Mouse (Mus musculus): ENCODE data around the gene Tmed10. TPM values are rescaled to one million over a fixed set of nuclear protein-coding genes. Genes with fewer than 3 reads are reported as not detected.

Gene Tmed10
- polyA plus RNA-seq, 1 experiment from 2014 or later = 361 TPM

- no peak for ATAC-seq (ENCODE audit: insufficient number of reproducible peaks, low FRiP score, low TSS enrichment, low read depth)
- H3K4me2 ChIP-seq = no peak overlapping the region
- 64% methylated on average over 8 of the region's 8 CpGs for WGBS
- peaks cover 22% of the 10 kb centered on the region for H3K4me1 ChIP-seq
- no peaks in the 10 kb centered on the region for H3K36me3 ChIP-seq
- H3K27ac ChIP-seq = no peak overlapping the region
- no peak overlapping the region for H3K9ac ChIP-seq
- no peaks in the 10 kb centered on the region for H3K27me3 ChIP-seq
- no peaks in the 10 kb centered on the region for H3K9me3 ChIP-seq
- H3K4me3 ChIP-seq = no peak overlapping the region
Measured at GRCm38 (mm10) chr12:85372068-85372665, 2.5 kb downstream of the Tmed10 start.

- WGBS = 85% methylated on average over 6 of the region's 6 CpGs
- H3K9ac ChIP-seq = no peak overlapping the region
- H3K27ac ChIP-seq = no peak overlapping the region
- no peak overlapping the region for H3K4me2 ChIP-seq
- no peak overlapping the region for H3K4me3 ChIP-seq
- H3K9me3 ChIP-seq = no peaks in the 10 kb centered on the region
- H3K27me3 ChIP-seq = no peaks in the 10 kb centered on the region
- H3K36me3 ChIP-seq = peaks cover under 1% of the 10 kb centered on the region; the same call in 1 of the 2 replicates
- no peak for ATAC-seq (ENCODE audit: insufficient number of reproducible peaks, low FRiP score, low TSS enrichment, low read depth)
- peaks cover 21% of the 10 kb centered on the region for H3K4me1 ChIP-seq
Measured at GRCm38 (mm10) chr12:85368441-85369063, 6.1 kb downstream of the Tmed10 start.

- peaks cover 15% of the 10 kb centered on the region; the same call in 1 of the 2 replicates for H3K4me1 ChIP-seq
- peaks cover 6% of the 10 kb centered on the region for H3K36me3 ChIP-seq
- no peak overlapping the region for H3K9ac ChIP-seq
- H3K4me2 ChIP-seq = no peak overlapping the region
- no peaks in the 10 kb centered on the region for H3K9me3 ChIP-seq
- H3K4me3 ChIP-seq = no peak overlapping the region
- H3K27ac ChIP-seq = no peak overlapping the region
- no peaks in the 10 kb centered on the region for H3K27me3 ChIP-seq
- WGBS = 70% methylated on average over 3 of the region's 3 CpGs
- ATAC-seq (ENCODE audit: insufficient number of reproducible peaks, low FRiP score, low TSS enrichment, low read depth) = no peak
Measured at GRCm38 (mm10) chr12:85366271-85366670, 8.4 kb downstream of the Tmed10 start.

- ATAC-seq (ENCODE audit: insufficient number of reproducible peaks, low FRiP score, low TSS enrichment, low read depth) = no peak
- no peak overlapping the region for H3K27ac ChIP-seq
- no peak overlapping the region for H3K4me2 ChIP-seq
- peaks cover 15% of the 10 kb centered on the region; the same call in 1 of the 2 replicates for H3K4me1 ChIP-seq
- H3K36me3 ChIP-seq = peaks cover 6% of the 10 kb centered on the region
- no peaks in the 10 kb centered on the region for H3K9me3 ChIP-seq
- no peak overlapping the region for H3K9ac ChIP-seq
- no peak overlapping the region for H3K4me3 ChIP-seq
- H3K27me3 ChIP-seq = no peaks in the 10 kb centered on the region
- WGBS = 78% methylated on average over 4 of the region's 4 CpGs
Measured at GRCm38 (mm10) chr12:85362510-85362909, 12.1 kb downstream of the Tmed10 start.

- no peaks in the 10 kb centered on the region for H3K27me3 ChIP-seq
- no peak overlapping the region for H3K4me2 ChIP-seq
- H3K4me3 ChIP-seq = no peak overlapping the region
- no peaks in the 10 kb centered on the region for H3K9me3 ChIP-seq
- no peak overlapping the region for H3K27ac ChIP-seq
- H3K36me3 ChIP-seq = peaks cover 6% of the 10 kb centered on the region
- no peak for ATAC-seq (ENCODE audit: insufficient number of reproducible peaks, low FRiP score, low TSS enrichment, low read depth)
- H3K9ac ChIP-seq = no peak overlapping the region
- H3K4me1 ChIP-seq = peaks cover 15% of the 10 kb centered on the region; the same call in 1 of the 2 replicates
Measured at GRCm38 (mm10) chr12:85361580-85361979, 13.1 kb downstream of the Tmed10 start.

GRCm38 (mm10) chr12:85361165-85361564 is 13.5 kb downstream of the Tmed10 start:
- H3K9ac ChIP-seq = no peak overlapping the region
- ATAC-seq (ENCODE audit: insufficient number of reproducible peaks, low FRiP score, low TSS enrichment, low read depth) = no peak
- peaks cover 13% of the 10 kb centered on the region; the same call in 1 of the 2 replicates for H3K4me1 ChIP-seq
- H3K27ac ChIP-seq = no peak overlapping the region
- H3K4me3 ChIP-seq = no peak overlapping the region
- H3K9me3 ChIP-seq = no peaks in the 10 kb centered on the region
- H3K36me3 ChIP-seq = peaks cover 6% of the 10 kb centered on the region
- no peaks in the 10 kb centered on the region for H3K27me3 ChIP-seq
- WGBS = 56% methylated on average over 3 of the region's 3 CpGs
- no peak overlapping the region for H3K4me2 ChIP-seq

GRCm38 (mm10) chr12:85354061-85354460 is 20.6 kb downstream of the Tmed10 start:
- no peak for ATAC-seq (ENCODE audit: insufficient number of reproducible peaks, low FRiP score, low TSS enrichment, low read depth)
- H3K4me1 ChIP-seq = peaks cover 5% of the 10 kb centered on the region; the same call in 1 of the 2 replicates
- peaks cover 26% of the 10 kb centered on the region for H3K36me3 ChIP-seq
- no peak overlapping the region for H3K27ac ChIP-seq
- 84% methylated on average over 3 of the region's 3 CpGs for WGBS
- no peak overlapping the region for H3K9ac ChIP-seq
- no peaks in the 10 kb centered on the region for H3K27me3 ChIP-seq
- no peak overlapping the region for H3K4me3 ChIP-seq
- H3K9me3 ChIP-seq = no peaks in the 10 kb centered on the region
- H3K4me2 ChIP-seq = no peak overlapping the region

GRCm38 (mm10) chr12:85350407-85351232 is 24.0 kb downstream of the Tmed10 start:
- Histone ChIP-seq H3K4me2 (no peak overlapping the region), H3K9ac (no peak overlapping the region), H3K27me3 (no peaks in the 10 kb centered on the region), H3K4me1 (peaks cover 5% of the 10 kb centered on the region; the same call in 1 of the 2 replicates), H3K36me3 (peaks cover 41% of the 10 kb centered on the region), H3K27ac (peak overlapping the region; percentile 57), H3K9me3 (no peaks in the 10 kb centered on the region), H3K4me3 (no peak overlapping the region)
- whole genome bisulfite sequencing = 60% methylated on average over 10 of the region's 10 CpGs
- peak; percentile 48; the same call in 1 of the 2 replicates for ATAC-seq (ENCODE audit: insufficient number of reproducible peaks, low FRiP score, low TSS enrichment, low read depth)

- H3K27ac ChIP-seq = no peak overlapping the region
Measured at GRCm38 (mm10) chr12:85348338-85348737, 26.3 kb downstream of the Tmed10 start.

GRCm38 (mm10) chr12:85347196-85347595 is 27.5 kb downstream of the Tmed10 start:
- no peaks in the 10 kb centered on the region for H3K27me3 ChIP-seq
- no peak overlapping the region for H3K9ac ChIP-seq
- H3K4me3 ChIP-seq = no peak overlapping the region
- H3K27ac ChIP-seq = 0 out of 2 replicates have a peak overlapping the region, but pooled peaks have one; percentile 3
- peaks cover 23% of the 10 kb centered on the region for H3K36me3 ChIP-seq
- no peaks in the 10 kb centered on the region for H3K9me3 ChIP-seq
- ATAC-seq (ENCODE audit: insufficient number of reproducible peaks, low FRiP score, low TSS enrichment, low read depth) = no peak
- H3K4me1 ChIP-seq = peaks cover 5% of the 10 kb centered on the region; the same call in 1 of the 2 replicates
- WGBS = 78% methylated on average over 3 of the region's 3 CpGs
- no peak overlapping the region for H3K4me2 ChIP-seq

More at GRCm38 (mm10) chr12:85348338-85348737, 26.3 kb downstream of the Tmed10 start:
- no peak for ATAC-seq (ENCODE audit: insufficient number of reproducible peaks, low FRiP score, low TSS enrichment, low read depth)
- Histone ChIP-seq H3K9ac (no peak overlapping the region), H3K36me3 (peaks cover 28% of the 10 kb centered on the region), H3K4me3 (no peak overlapping the region), H3K4me2 (no peak overlapping the region), H3K27me3 (no peaks in the 10 kb centered on the region), H3K9me3 (no peaks in the 10 kb centered on the region), H3K4me1 (peaks cover 5% of the 10 kb centered on the region; the same call in 1 of the 2 replicates)
- 66% methylated on average over 6 of the region's 6 CpGs for WGBS

GRCm38 (mm10) chr12:85346374-85346773 is 28.3 kb downstream of the Tmed10 start:
- Histone ChIP-seq H3K27me3 (no peaks in the 10 kb centered on the region), H3K4me3 (no peak overlapping the region), H3K4me1 (peaks cover 6% of the 10 kb centered on the region; the same call in 1 of the 2 replicates), H3K36me3 (peaks cover 27% of the 10 kb centered on the region), H3K4me2 (no peak overlapping the region), H3K9me3 (no peaks in the 10 kb centered on the region), H3K9ac (no peak overlapping the region), H3K27ac (no peak overlapping the region)
- 62% methylated on average over 3 of the region's 3 CpGs for WGBS
- ATAC-seq (ENCODE audit: insufficient number of reproducible peaks, low FRiP score, low TSS enrichment, low read depth) = no peak

GRCm38 (mm10) chr12:85345559-85345958 is 29.1 kb downstream of the Tmed10 start:
- no peak overlapping the region for H3K9ac ChIP-seq
- ATAC-seq (ENCODE audit: insufficient number of reproducible peaks, low FRiP score, low TSS enrichment, low read depth) = no peak
- WGBS = 77% methylated on average over 6 of the region's 6 CpGs
- no peak overlapping the region for H3K4me3 ChIP-seq
- H3K4me1 ChIP-seq = peaks cover 4% of the 10 kb centered on the region; the same call in 1 of the 2 replicates
- no peak overlapping the region for H3K27ac ChIP-seq
- peaks cover 27% of the 10 kb centered on the region for H3K36me3 ChIP-seq
- H3K27me3 ChIP-seq = no peaks in the 10 kb centered on the region
- no peak overlapping the region for H3K4me2 ChIP-seq
- H3K9me3 ChIP-seq = no peaks in the 10 kb centered on the region
